Mouse (Mus musculus) heart, postnatal 0 days (tissue): ENCODE measurements around the gene Snap91.

Source experiments
- CTCF ChIP-seq: IDR thresholded peaks from 2 replicates; pipeline ENCODE4 v1.5.1; 2016; ENCODE audit warnings: antibody characterized with exemption, control low read depth, low read depth
- EP300 ChIP-seq: IDR thresholded peaks from 2 replicates; pipeline ENCODE4 v1.6.1; 2016; ENCODE audit warnings: antibody characterized with exemption, low read depth

GRCm38 (mm10) chr9:86717119-86717518 is 163.3 kb downstream of the Snap91 start:
- no peak for TF ChIP-seq CTCF
- no peak for TF ChIP-seq EP300
